Comparison of ENCODE assay signal across 17 mouse cellular contexts in genomic region chrX:99150712-99151111, GRCm38 (mm10). TPM values are rescaled to one million over a fixed set of nuclear protein-coding genes. Genes with fewer than 3 reads are reported as not detected.
DNase-seq lines count a peak whose midpoint lies in the region; ATAC-seq and TF ChIP-seq lines count a peak whose summit lies in the region.
"Had no signal": no experiment of that assay in that cellular context is flagged by ENCODE, and none has a peak within 500 bp of the region (broad histone marks: within the 10 kb centered on the region; RNA-seq: fewer than 3 reads in every experiment).

No protein-coding gene starts in this region.

- H3K27me3 ChIP-seq in kidney, adult 2 months (replicated peaks; ENCODE audit: control insufficient read depth, insufficient read depth, low read length): no peaks in the 10 kb centered on the region
- H3K27me3 ChIP-seq in testis, adult 2 months (ENCODE audit: control insufficient read depth, insufficient read depth, low read length): no peaks in the 10 kb centered on the region
- no peaks in the 10 kb centered on the region for H3K27me3 ChIP-seq in intestine, embryonic 16.5 days (replicated peaks; ENCODE audit: control insufficient read depth, insufficient read depth, low read length)
- H3K27me3 ChIP-seq: neural tube, embryonic 12.5 days had no signal

- no peaks in the 10 kb centered on the region for H3K9me3 ChIP-seq in intestine, embryonic 16.5 days (ENCODE audit: control insufficient read depth, low read length)
- H3K9me3 ChIP-seq: neural tube, embryonic 12.5 days had no signal

- H3K27ac ChIP-seq in kidney, adult 2 months (ENCODE audit: insufficient read depth, low read depth, low read length): peak overlapping the region; percentile 87
- no peak overlapping the region for H3K27ac ChIP-seq in testis, adult 2 months (ENCODE audit: control insufficient read depth, insufficient read depth, low read depth, low read length)
- H3K27ac ChIP-seq in intestine, embryonic 16.5 days (ENCODE audit: low read length): peak overlapping the region; percentile 80
- H3K27ac ChIP-seq: kidney, postnatal 0 days; macrophage; neural tube, embryonic 12.5 days had no signal

- H3K9ac ChIP-seq in intestine, embryonic 16.5 days (ENCODE audit: low read depth, low read length): no peak overlapping the region
- H3K9ac ChIP-seq: neural tube, embryonic 12.5 days had no signal

- WGBS in kidney, adult 2 months: 67% methylated on average over 3 of the region's 3 CpGs
- WGBS in intestine, embryonic 16.5 days: 39% methylated on average over 3 of the region's 3 CpGs

- no peak overlapping the region for H3K4me3 ChIP-seq in kidney, adult 2 months (ENCODE audit: insufficient read depth, low read depth, low read length)
- peak overlapping the region; percentile 30; the same call in 1 of the 2 replicates for H3K4me3 ChIP-seq in testis, adult 2 months (ENCODE audit: control insufficient read depth, low read depth, low read length)
- H3K4me3 ChIP-seq in intestine, embryonic 16.5 days (ENCODE audit: low read length): no peak overlapping the region
- H3K4me3 ChIP-seq: heart, adult 2 months; neural tube, embryonic 12.5 days had no signal

- H3K4me2 ChIP-seq in intestine, embryonic 16.5 days (ENCODE audit: low read depth, low read length): no peak overlapping the region
- H3K4me2 ChIP-seq: liver, embryonic 11.5 days; midbrain, embryonic 11.5 days; neural tube, embryonic 12.5 days had no signal

- no peak for TF ChIP-seq POLR2A in kidney, adult 2 months (IDR thresholded peaks at IDR 0.05; ENCODE audit: low read depth, low read length)
- TF ChIP-seq POLR2A in testis, adult 2 months (IDR thresholded peaks at IDR 0.05; ENCODE audit: control insufficient read depth, low read depth, low read length): no peak

- H3K36me3 ChIP-seq in kidney, adult 2 months (ENCODE audit: control insufficient read depth, insufficient read depth, low read length): no peaks in the 10 kb centered on the region; the same call in 1 of the 2 replicates
- H3K36me3 ChIP-seq in testis, adult 2 months (ENCODE audit: control insufficient read depth, insufficient read depth, low read length): no peaks in the 10 kb centered on the region
- H3K36me3 ChIP-seq in intestine, embryonic 16.5 days (ENCODE audit: control insufficient read depth, insufficient read depth, low read length): 0 out of 2 replicates have a peak, but pooled peaks cover 6% of the 10 kb centered on the region

- TF ChIP-seq CTCF in kidney, adult 2 months (conservative IDR thresholded peaks at IDR 0.05; ENCODE audit: insufficient read depth, insufficient read length, low read depth, low read length): no peak
- TF ChIP-seq CTCF in testis, adult 2 months (IDR thresholded peaks at IDR 0.05; ENCODE audit: control insufficient read depth, insufficient read depth, insufficient replicate concordance, low read depth, low read length): no peak

- ATAC-seq in intestine, embryonic 16.5 days: peak; percentile 19; the same call in 1 of the 2 replicates
- no peak for ATAC-seq in inflammation-experienced regulatory T-cells, adult 6 months

- no peak for DNase-seq in kidney, adult 2 months
- no peak for DNase-seq in kidney, postnatal 10 days
- no peak for DNase-seq in testis, postnatal 14 days (ENCODE audit: low spot score)
- DNase-seq in spleen, postnatal 4 days (ENCODE audit: low spot score in 2 of 2): no peak
- DNase-seq: cerebellum, adult 2 months; layer of hippocampus, postnatal 36 days; right cerebral cortex, adult 18-20 months; thymus, postnatal 14 days had no signal

- peaks cover 25% of the 10 kb centered on the region for H3K4me1 ChIP-seq in kidney, adult 2 months (ENCODE audit: control insufficient read depth, insufficient read depth, low read length)
- H3K4me1 ChIP-seq in testis, adult 2 months (ENCODE audit: control insufficient read depth, insufficient read depth, low read length): no peaks in the 10 kb centered on the region; the same call in 1 of the 2 replicates
- H3K4me1 ChIP-seq in intestine, embryonic 16.5 days (ENCODE audit: control insufficient read depth, insufficient read depth, low read length): peaks cover 21% of the 10 kb centered on the region

RNA-seq across cellular contexts. Expression of gene Efnb1, which starts 14.8 kb away (rescaled TPM):
- polyA plus RNA-seq in kidney, adult 2 months (2012; rRNA removed): 27.6 and 30.4 TPM in 2 replicates
- polyA plus RNA-seq in testis, adult 2 months (2012; rRNA removed): 8.4 TPM in 2 replicates
- polyA plus RNA-seq in intestine, embryonic 16.5 days (2015; fragmentation: Nextera tagmentation; extraction: Ambion mirVana): 18.3 and 19.4 TPM in 2 replicates
- polyA plus RNA-seq in inflammation-experienced regulatory T-cells, adult 6 months (2017; shearing (Covaris generic)): under 1 TPM in 2 of 3 experiments, not detected in 1; 0.28 to 0.67 TPM
